Mouse (Mus musculus) monocyte, adult 59 days (primary cell): ENCODE results near the gene Olfr1221. TPM values are rescaled to one million over a fixed set of nuclear protein-coding genes. Genes with fewer than 3 reads are reported as not detected.

Experiments
- total RNA-seq, 2 experiments: library from RNA; stranded (reverse); gene quantifications; one replicate each; pipeline ENCODE4 v1.2.4; 2023

Olfr1221 gene
- not detected for total RNA-seq

DNA sequence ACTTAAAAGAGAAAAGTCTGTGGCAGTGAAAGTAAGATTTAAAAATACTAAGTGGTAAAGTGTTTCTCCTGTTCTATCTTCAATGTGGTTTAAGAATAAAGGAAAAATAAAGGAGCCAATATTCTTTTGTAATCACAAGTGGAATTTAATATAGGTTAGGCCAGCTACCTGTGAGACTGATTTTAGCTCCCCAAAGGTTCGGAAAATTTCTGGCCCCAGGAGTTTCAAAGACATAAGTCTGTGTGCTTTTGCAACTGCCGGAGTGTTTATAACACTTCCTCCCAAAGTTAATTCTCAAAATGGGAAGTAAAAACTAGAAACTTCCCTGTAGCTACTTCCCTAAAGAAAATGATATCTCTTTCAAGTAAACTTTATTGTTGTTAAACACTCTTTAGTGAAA is at the start of gene Olfr1221:
Olfr1221 (minus strand) TSS at position 101 of the 400 bp plus-strand sequence.

DNA sequence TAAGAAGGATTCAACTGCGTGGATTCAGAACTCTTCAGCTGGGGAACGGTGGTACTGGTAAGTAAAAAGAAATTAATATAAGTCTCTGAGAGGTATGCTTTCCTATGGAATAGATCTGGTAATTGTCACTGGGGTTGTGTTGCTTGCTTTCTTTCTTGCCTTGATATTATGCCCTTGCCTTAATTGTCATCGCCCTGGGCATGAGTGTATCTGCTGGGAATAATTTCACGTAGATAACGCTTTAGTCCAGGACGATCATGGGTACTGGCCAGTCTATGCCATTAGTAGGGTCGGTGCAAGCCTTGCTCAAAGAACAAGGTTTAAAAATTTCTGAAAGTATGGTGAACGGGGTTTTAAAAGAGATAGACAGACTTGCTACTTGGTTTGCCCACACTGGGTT is 46.9 kb upstream of the Olfr1221 start, which contains the start of gene Olfr1224-ps1:
Olfr1224-ps1 (minus strand) TSS at position 101 of the 400 bp plus-strand sequence.

DNA sequence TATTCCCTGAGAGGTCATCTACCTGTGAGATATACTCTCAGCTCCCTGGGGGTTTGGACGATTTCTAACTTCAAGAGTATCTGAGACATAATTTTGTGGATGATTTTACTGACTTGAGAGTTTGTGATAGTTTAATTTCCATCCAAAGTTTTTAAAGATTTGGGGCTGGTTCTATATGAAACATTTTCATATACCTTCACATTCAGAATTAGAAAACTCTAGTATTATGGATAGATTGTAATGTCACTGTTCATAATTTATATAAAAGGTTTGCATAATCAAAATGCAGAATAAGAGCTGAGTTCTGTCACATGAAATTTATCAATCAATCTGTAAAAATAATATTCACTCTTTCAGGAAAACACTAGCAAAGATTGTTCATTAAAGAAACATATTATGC is 34.4 kb upstream of the Olfr1221 start, which contains the start of gene Olfr1223:
Olfr1223 (minus strand) TSS at position 101 of the 400 bp plus-strand sequence.

DNA sequence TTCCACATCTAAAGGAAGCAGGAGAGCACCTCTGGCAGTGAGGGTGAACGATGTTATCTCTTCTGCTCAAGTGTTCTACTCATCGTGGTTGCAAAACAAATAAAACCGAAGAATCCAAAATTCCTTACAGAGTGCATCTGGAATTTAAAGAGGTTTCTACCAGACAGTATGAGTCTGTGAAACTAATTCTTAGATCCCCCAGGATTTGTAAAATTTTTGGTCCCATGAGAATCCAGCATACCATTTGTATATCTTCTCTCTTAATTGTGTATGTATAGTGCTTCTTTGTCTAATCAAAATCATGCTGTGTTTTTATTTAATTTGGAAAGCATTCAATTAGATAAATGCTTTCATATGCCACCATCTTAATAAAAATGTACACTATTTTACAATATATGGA is 15.9 kb upstream of the Olfr1221 start, which contains the start of gene Olfr1222:
Olfr1222 (minus strand) TSS at position 101 of the 400 bp plus-strand sequence.

DNA sequence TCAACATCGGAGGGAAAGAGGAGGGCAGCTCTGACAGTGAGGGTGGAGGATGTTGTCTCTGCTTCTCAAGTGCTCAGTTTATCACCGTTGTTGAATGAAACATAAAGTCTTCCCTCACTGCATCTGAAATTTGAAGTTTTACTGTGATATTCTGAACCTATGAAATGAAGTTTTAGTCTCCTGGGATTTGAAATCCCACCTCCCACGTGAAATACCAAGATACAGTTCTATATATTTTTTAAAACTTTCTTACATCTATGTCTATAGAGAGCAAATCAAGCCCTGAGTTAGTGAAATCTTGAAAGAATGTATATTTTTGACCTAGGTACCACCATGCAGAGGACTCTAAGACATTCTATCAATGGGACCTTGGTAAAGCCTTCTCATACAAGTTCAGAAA is 10.3 kb downstream of the Olfr1221 start, which contains the start of gene Olfr1220:
Olfr1220 (minus strand) TSS at position 101 of the 400 bp plus-strand sequence.

DNA sequence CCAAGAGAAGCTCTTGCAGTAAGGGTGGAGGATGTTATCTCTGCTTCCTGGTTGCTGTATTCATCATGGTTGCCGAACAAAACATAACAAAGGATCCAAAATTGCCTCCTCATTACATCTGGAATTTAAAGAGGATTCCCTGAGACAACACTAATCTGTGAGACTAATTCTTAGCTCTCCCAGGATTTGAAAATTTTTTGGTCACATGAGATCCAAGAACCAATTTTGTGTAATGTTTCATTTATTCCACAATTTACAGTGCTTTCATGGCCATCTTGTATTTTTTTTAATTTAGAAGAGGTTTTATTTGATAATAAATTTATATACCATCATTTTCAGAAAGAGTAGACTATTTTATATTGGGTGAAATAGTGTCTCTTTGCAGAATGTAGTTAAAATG is 33.7 kb downstream of the Olfr1221 start, which contains the start of gene Olfr1219:
Olfr1219 (minus strand) TSS at position 101 of the 400 bp plus-strand sequence.

DNA sequence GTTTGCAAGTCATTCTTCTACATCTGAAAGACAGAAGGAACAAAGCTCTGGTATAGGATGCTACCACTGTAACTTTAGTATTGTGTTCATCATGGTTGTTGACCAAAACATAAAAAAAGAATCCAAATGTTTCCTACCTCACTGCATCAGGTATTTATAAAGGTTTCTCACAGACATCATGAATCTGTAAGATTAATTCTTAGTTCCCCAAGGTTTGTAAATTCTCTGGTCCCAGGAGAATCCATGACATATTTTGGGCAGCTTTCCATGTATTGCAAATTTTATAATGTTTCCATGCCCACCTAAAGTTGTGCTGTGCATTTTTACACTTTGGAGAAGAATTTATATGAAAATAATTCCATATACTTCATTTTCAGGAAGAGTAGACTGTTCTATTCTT is 56.0 kb downstream of the Olfr1221 start, which contains the start of gene Olfr1218:
Olfr1218 (minus strand) TSS at position 101 of the 400 bp plus-strand sequence.

Other genes with a start within 250 kb of the Olfr1221 start
- gene Olfr1208, start 215.0 kb downstream of the Olfr1221 start, total RNA-seq, result not detected
- not detected for gene Olfr1209, start 202.1 kb downstream of the Olfr1221 start, total RNA-seq
- not detected for gene Olfr1211, start 179.2 kb downstream of the Olfr1221 start, total RNA-seq
- gene Olfr1212, start 163.3 kb downstream of the Olfr1221 start, total RNA-seq, result not detected
- not detected for gene Gm13762, start 137.0 kb downstream of the Olfr1221 start, total RNA-seq
- gene Olfr1214, start 124.6 kb downstream of the Olfr1221 start, total RNA-seq, result not detected
- not detected for gene Olfr1215, start 110.3 kb downstream of the Olfr1221 start, total RNA-seq
- gene Olfr1216, start 98.9 kb downstream of the Olfr1221 start, total RNA-seq, result not detected
- gene Olfr1217, start 85.2 kb downstream of the Olfr1221 start, total RNA-seq, result not detected
- not detected for gene Olfr1218, start 56.1 kb downstream of the Olfr1221 start, total RNA-seq
- not detected for gene Olfr1219, start 33.8 kb downstream of the Olfr1221 start, total RNA-seq
- gene Olfr1220, start 10.4 kb downstream of the Olfr1221 start, total RNA-seq, result not detected
- gene Olfr1222, start 15.8 kb upstream of the Olfr1221 start, total RNA-seq, result not detected
- gene Olfr1223, start 34.3 kb upstream of the Olfr1221 start, total RNA-seq, result not detected
- not detected for gene Olfr1224-ps1, start 46.8 kb upstream of the Olfr1221 start, total RNA-seq
- not detected for gene Olfr1225, start 57.4 kb upstream of the Olfr1221 start, total RNA-seq
- gene Olfr1226, start 82.8 kb upstream of the Olfr1221 start, total RNA-seq, result not detected
- not detected for gene Olfr1228, start 136.8 kb upstream of the Olfr1221 start, total RNA-seq
- not detected for gene Olfr1229, start 170.7 kb upstream of the Olfr1221 start, total RNA-seq
- not detected for gene Olfr1230, start 180.0 kb upstream of the Olfr1221 start, total RNA-seq
- not detected for gene Olfr1231, start 189.8 kb upstream of the Olfr1221 start, total RNA-seq
- not detected for gene Olfr1232, start 212.4 kb upstream of the Olfr1221 start, total RNA-seq
- gene Olfr1233, start 225.1 kb upstream of the Olfr1221 start, total RNA-seq, result not detected
- gene Olfr1234, start 247.6 kb upstream of the Olfr1221 start, total RNA-seq, result not detected